Mouse (Mus musculus) myocyte (in vitro differentiated cells): Measurements from ENCODE around the gene Pla2g4f. TPM values are rescaled to one million over a fixed set of nuclear protein-coding genes. Genes with fewer than 3 reads are reported as not detected.

Source experiments
- H3K27me3 ChIP-seq: one replicate; pipeline ENCODE4 v1.6.1; 2011; ENCODE audit not compliant: control insufficient read depth, insufficient read depth, insufficient read length
- H3K36me3 ChIP-seq: one replicate; pipeline ENCODE4 v1.6.1; 2011; ENCODE audit not compliant: control insufficient read depth, insufficient read depth
- H3K4me2 ChIP-seq: one replicate; pipeline ENCODE4 v1.6.1; 2011; ENCODE audit warnings: low read depth, control low read depth
- H3K4me3 ChIP-seq: one replicate; pipeline ENCODE4 v1.5.1; 2011; ENCODE audit warnings: mild to moderate bottlenecking, control low read depth, moderate library complexity
- H3K79me2 ChIP-seq: one replicate; pipeline ENCODE4 v1.6.1; 2011; ENCODE audit not compliant: control insufficient read depth, insufficient read depth
- H3ac ChIP-seq: one replicate; pipeline ENCODE4 v1.6.1; 2011; ENCODE audit not compliant: control insufficient read depth, insufficient read length
- CEBPB ChIP-seq: IDR thresholded peaks from 2 replicates; pipeline ENCODE4 v1.6.1; 2011; ENCODE audit warnings: mild to moderate bottlenecking, moderate library complexity; ENCODE audit not compliant: poor library complexity, insufficient read depth, severe bottlenecking
- E2F4 ChIP-seq: IDR thresholded peaks from one replicate; pipeline ENCODE4 v1.6.1; 2011; ENCODE audit warnings: mild to moderate bottlenecking, control low read depth, moderate library complexity; ENCODE audit not compliant: insufficient read depth
- MAX ChIP-seq: IDR thresholded peaks from one replicate; pipeline ENCODE4 v1.6.1; 2011; ENCODE audit warnings: low read depth, mild to moderate bottlenecking, control low read depth
- MYOD1 ChIP-seq, 3 experiments: IDR thresholded peaks; one replicate each; pipeline ENCODE4 v1.6.1; 2011; ENCODE audit warnings: control low read depth in 2 of 3, low read depth in 2 of 3, mild to moderate bottlenecking in 2 of 3, moderate library complexity in 1 of 3; ENCODE audit not compliant: insufficient read length in 2 of 3, control insufficient read depth in 1 of 3
- MYOG ChIP-seq, 3 experiments: IDR thresholded peaks; one replicate each; pipeline ENCODE4 v1.6.1; 2011; ENCODE audit warnings: control low read depth in 2 of 3, low read depth in 2 of 3, mild to moderate bottlenecking in 2 of 3; ENCODE audit not compliant: insufficient read length in 2 of 3, control insufficient read depth in 1 of 3, insufficient read depth in 1 of 3
- POLR2A ChIP-seq: IDR thresholded peaks from one replicate; pipeline ENCODE4 v1.6.1; 2011; ENCODE audit warnings: low read depth, mild to moderate bottlenecking, control low read depth, moderate library complexity; ENCODE audit not compliant: insufficient read length
- POLR2AphosphoS2 ChIP-seq: IDR thresholded peaks from one replicate; pipeline ENCODE4 v1.6.1; 2011; ENCODE audit warnings: low read depth, control low read depth; ENCODE audit not compliant: insufficient read length
- REST ChIP-seq: IDR thresholded peaks from one replicate; pipeline ENCODE4 v1.6.1; 2011; ENCODE audit warnings: mild to moderate bottlenecking, control low read depth, moderate library complexity; ENCODE audit not compliant: insufficient read depth, insufficient read length
- SRF ChIP-seq: IDR thresholded peaks from one replicate; pipeline ENCODE4 v1.6.1; 2011; ENCODE audit warnings: low read depth; ENCODE audit not compliant: control insufficient read depth, insufficient read length
- TCF12 ChIP-seq: IDR thresholded peaks from one replicate; pipeline ENCODE4 v1.6.1; 2011; ENCODE audit warnings: mild to moderate bottlenecking, control low read depth; ENCODE audit not compliant: poor library complexity, insufficient read depth, severe bottlenecking
- TCF3 ChIP-seq: IDR thresholded peaks from one replicate; pipeline ENCODE4 v1.6.1; 2011; ENCODE audit warnings: low read depth, control low read depth; ENCODE audit not compliant: insufficient read length
- USF1 ChIP-seq: IDR thresholded peaks from one replicate; pipeline ENCODE4 v1.6.1; 2011; ENCODE audit warnings: low read depth, mild to moderate bottlenecking, control low read depth, moderate library complexity
- polyA plus RNA-seq: library from polyadenylated mRNA; unstranded; fragments of >200 nt; fragmentation: generic; extraction: Trizol; gene quantifications from one replicate; pipeline ENCODE4 v1.2.1, GENCODE M21; 2012; ENCODE audit warnings: missing spikeins

Gene Pla2g4f
- polyA plus RNA-seq, 1 experiment = 0.05 TPM

DNA sequence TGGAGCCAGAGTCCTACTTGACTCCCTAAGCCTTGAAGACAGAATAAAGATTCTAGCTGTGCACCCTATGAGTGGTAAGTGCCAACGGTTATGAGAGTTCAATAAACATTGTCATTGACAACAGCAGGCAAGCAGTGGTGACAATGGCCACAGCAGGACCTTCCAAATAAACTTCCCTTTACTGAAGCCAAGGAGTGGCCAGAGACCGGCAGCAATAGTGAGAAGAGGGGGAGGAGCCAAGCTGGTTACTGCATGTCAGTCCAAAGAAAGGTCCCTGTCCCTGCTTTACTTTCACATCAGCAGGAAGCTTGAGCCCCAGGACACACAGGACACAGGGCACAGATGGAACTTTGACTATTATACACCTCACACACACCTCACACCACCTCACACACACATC lies 17.8 kb downstream of the Pla2g4f start:
- Histone ChIP-seq H3ac (no peak overlapping the region), H3K36me3 (no peaks in the 10 kb centered on the region), H3K4me3 (no peak overlapping the region), H3K27me3 (peaks cover 8% of the 10 kb centered on the region), H3K79me2 (no peaks in the 10 kb centered on the region), H3K4me2 (no peak overlapping the region)
- TF ChIP-seq MAX (no peak), POLR2A (no peak), MYOD1 (IDR thresholded peaks at IDR 0.05; ENCODE audit: control insufficient read depth in 1 of 3, insufficient read length in 2 of 3, low read depth in 2 of 3) (no peak), MYOG (IDR thresholded peaks at IDR 0.05; ENCODE audit: control insufficient read depth in 1 of 3, insufficient read depth in 1 of 3, insufficient read length in 2 of 3, low read depth in 2 of 3) (no peak)

DNA sequence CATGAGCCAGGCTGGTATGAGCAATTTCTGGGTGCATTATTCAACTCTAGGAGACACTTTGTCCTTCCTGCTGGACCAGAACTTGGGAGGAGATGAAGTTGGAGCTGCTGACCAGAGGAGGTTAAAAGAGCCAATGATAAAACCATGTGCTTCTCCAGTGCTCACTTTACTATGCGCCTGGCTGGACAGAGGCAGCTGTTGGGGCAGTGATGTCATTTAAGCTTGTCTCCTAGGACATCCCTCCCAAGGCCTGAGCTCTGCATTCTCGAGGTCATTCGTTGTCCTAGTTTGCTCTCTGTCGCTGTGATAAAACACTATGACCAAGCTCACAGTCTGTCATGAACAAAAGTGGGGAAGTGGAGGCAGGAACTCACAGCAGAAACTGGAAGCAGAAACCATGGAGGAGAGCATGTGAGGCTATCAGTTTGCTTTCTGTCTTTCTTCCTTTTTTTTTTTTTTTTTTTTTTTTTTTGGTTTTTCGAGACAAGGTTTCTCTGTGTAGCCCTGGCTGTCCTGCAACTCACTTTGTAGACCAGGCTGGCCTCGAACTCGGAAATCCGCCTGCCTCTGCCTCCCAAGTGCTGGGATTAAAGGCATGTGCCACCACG lies 22.4 kb downstream of the Pla2g4f start:
- H3K79me2 ChIP-seq = no peaks in the 10 kb centered on the region
- no peaks in the 10 kb centered on the region for H3K36me3 ChIP-seq
- no peak overlapping the region for H3K4me3 ChIP-seq
- no peak overlapping the region for H3ac ChIP-seq
- peaks cover 27% of the 10 kb centered on the region for H3K27me3 ChIP-seq
- TF ChIP-seq MYOD1 (IDR thresholded peaks at IDR 0.05; ENCODE audit: control insufficient read depth in 1 of 3, insufficient read length in 2 of 3, low read depth in 2 of 3) (peak in 1 of 3 experiments; percentile 47), MYOG (IDR thresholded peaks at IDR 0.05; ENCODE audit: control insufficient read depth in 1 of 3, insufficient read depth in 1 of 3, insufficient read length in 2 of 3, low read depth in 2 of 3) (no peak)
- no peak overlapping the region for H3K4me2 ChIP-seq

DNA sequence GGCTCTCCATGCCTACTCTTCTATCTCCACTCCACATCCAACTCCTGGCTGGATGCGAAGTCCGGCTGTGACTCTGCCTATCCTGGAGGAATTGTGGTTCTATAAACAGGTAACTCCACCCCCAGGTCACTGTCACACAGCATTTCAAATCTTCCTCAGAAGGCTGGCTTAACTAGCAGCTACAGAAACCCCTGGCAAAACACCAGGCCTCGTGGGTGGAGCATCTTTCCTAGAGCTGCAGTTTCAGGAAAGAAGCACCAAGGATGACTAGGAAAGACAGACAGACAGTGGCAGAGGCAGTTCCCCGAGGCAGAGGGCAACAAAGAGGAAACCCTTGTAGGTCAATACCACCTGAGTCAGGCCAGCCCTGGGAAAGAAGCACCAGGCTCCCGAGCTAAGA lies 25.0 kb downstream of the Pla2g4f start, which contains the start of gene Pla2g4d:
Pla2g4d (minus strand) TSS at position 203 of the 400 bp plus-strand sequence.
- no peak within 1 kb of the TSS for H3ac ChIP-seq
- TF ChIP-seq SRF (no peak), E2F4 (no peak), REST (no peak), USF1 (no peak), CEBPB (no peak), MAX (no peak), MYOG (IDR thresholded peaks at IDR 0.05; ENCODE audit: control insufficient read depth in 1 of 3, insufficient read depth in 1 of 3, insufficient read length in 2 of 3, low read depth in 2 of 3) (no peak)
- no peaks in the 10 kb centered on the region for H3K79me2 ChIP-seq
- no peak within 1 kb of the TSS for H3K4me3 ChIP-seq
- H3K27me3 ChIP-seq = peaks cover 21% of the 10 kb centered on the region
- no peaks in the 10 kb centered on the region for H3K36me3 ChIP-seq
- H3K4me2 ChIP-seq = no peak within 1 kb of the TSS

DNA sequence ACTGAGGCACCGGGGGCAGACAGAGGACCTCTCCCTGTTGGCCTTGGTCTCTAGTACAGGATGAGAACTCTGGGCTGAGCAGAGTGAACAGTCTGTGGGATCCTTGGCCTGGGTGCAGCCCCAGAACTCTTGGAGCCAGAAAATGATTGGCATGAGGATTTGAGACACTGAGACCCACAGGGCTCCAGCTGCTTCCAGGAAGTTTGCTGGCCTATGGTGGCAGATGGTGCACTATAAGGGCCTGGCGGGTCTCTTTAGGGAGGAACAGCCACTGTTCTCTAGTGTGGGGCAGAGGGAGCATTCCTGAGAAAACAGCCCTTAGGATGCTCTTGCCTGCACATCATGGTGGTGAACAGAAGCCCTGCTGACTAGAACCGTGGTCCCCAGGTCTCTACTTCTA lies 25.6 kb downstream of the Pla2g4f start:
- H3K4me2 ChIP-seq = no peak overlapping the region
- H3K27me3 ChIP-seq = peaks cover 20% of the 10 kb centered on the region
- H3K36me3 ChIP-seq = no peaks in the 10 kb centered on the region
- TF ChIP-seq POLR2AphosphoS2 (no peak), TCF12 (no peak), SRF (no peak), POLR2A (no peak), TCF3 (no peak), MYOD1 (IDR thresholded peaks at IDR 0.05; ENCODE audit: control insufficient read depth in 1 of 3, insufficient read length in 2 of 3, low read depth in 2 of 3) (no peak), CEBPB (no peak), REST (no peak), E2F4 (no peak), USF1 (no peak), MYOG (IDR thresholded peaks at IDR 0.05; ENCODE audit: control insufficient read depth in 1 of 3, insufficient read depth in 1 of 3, insufficient read length in 2 of 3, low read depth in 2 of 3) (no peak)
- H3ac ChIP-seq = no peak overlapping the region
- H3K4me3 ChIP-seq = no peak overlapping the region
- H3K79me2 ChIP-seq = no peaks in the 10 kb centered on the region

DNA sequence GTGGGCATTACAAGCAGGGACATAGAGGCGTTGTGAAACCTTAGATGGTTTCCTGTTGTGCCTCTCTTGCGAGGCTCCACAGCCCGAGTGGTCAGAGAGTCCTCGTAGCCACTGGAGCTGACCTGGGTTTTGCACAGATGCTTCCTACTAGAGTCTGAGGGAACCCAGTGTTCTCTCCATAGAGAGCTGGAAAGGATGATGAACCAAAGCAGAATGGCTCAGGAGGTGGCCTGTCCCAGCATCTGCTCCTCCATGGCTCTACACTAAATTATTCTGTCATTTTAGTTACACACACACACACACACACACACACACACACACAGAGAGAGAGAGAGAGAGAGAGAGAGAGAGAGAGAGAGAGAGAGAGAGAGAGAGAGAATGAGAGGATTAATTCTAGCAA lies 28.3 kb downstream of the Pla2g4f start:
- TF ChIP-seq SRF = no peak
- no peak for TF ChIP-seq CEBPB
- no peak for TF ChIP-seq REST
- TF ChIP-seq POLR2AphosphoS2 = no peak
- no peak for TF ChIP-seq MYOG (IDR thresholded peaks at IDR 0.05; ENCODE audit: control insufficient read depth in 1 of 3, insufficient read depth in 1 of 3, insufficient read length in 2 of 3, low read depth in 2 of 3)
- no peak for TF ChIP-seq USF1
- no peak for TF ChIP-seq E2F4
- TF ChIP-seq MAX = no peak
- TF ChIP-seq TCF3 = no peak
- TF ChIP-seq POLR2A = no peak
- no peak for TF ChIP-seq MYOD1 (IDR thresholded peaks at IDR 0.05; ENCODE audit: control insufficient read depth in 1 of 3, insufficient read length in 2 of 3, low read depth in 2 of 3)
- TF ChIP-seq TCF12 = no peak
- peaks cover 20% of the 10 kb centered on the region for H3K27me3 ChIP-seq
- no peaks in the 10 kb centered on the region for H3K79me2 ChIP-seq
- no peak overlapping the region for H3ac ChIP-seq
- no peak overlapping the region for H3K4me2 ChIP-seq
- no peaks in the 10 kb centered on the region for H3K36me3 ChIP-seq
- H3K4me3 ChIP-seq = no peak overlapping the region
